Mouse (Mus musculus) myocyte (in vitro differentiated cells): ENCODE results near the gene Rabac1. TPM values are rescaled to one million over a fixed set of nuclear protein-coding genes. Genes with fewer than 3 reads are reported as not detected.

ENCODE experiments used
- H3K27me3 ChIP-seq: one replicate; pipeline ENCODE4 v1.6.1; 2011; ENCODE audit not compliant: control insufficient read depth, insufficient read depth, insufficient read length
- H3K36me3 ChIP-seq: one replicate; pipeline ENCODE4 v1.6.1; 2011; ENCODE audit not compliant: control insufficient read depth, insufficient read depth
- H3K4me2 ChIP-seq: one replicate; pipeline ENCODE4 v1.6.1; 2011; ENCODE audit warnings: low read depth, control low read depth
- H3K4me3 ChIP-seq: one replicate; pipeline ENCODE4 v1.5.1; 2011; ENCODE audit warnings: mild to moderate bottlenecking, control low read depth, moderate library complexity
- H3K79me2 ChIP-seq: one replicate; pipeline ENCODE4 v1.6.1; 2011; ENCODE audit not compliant: control insufficient read depth, insufficient read depth
- H3ac ChIP-seq: one replicate; pipeline ENCODE4 v1.6.1; 2011; ENCODE audit not compliant: control insufficient read depth, insufficient read length
- CEBPB ChIP-seq: IDR thresholded peaks from 2 replicates; pipeline ENCODE4 v1.6.1; 2011; ENCODE audit warnings: mild to moderate bottlenecking, moderate library complexity; ENCODE audit not compliant: poor library complexity, insufficient read depth, severe bottlenecking
- E2F4 ChIP-seq: IDR thresholded peaks from one replicate; pipeline ENCODE4 v1.6.1; 2011; ENCODE audit warnings: mild to moderate bottlenecking, control low read depth, moderate library complexity; ENCODE audit not compliant: insufficient read depth
- MYOD1 ChIP-seq, 3 experiments: IDR thresholded peaks; one replicate each; pipeline ENCODE4 v1.6.1; 2011; ENCODE audit warnings: control low read depth in 2 of 3, low read depth in 2 of 3, mild to moderate bottlenecking in 2 of 3, moderate library complexity in 1 of 3; ENCODE audit not compliant: insufficient read length in 2 of 3, control insufficient read depth in 1 of 3
- MYOG ChIP-seq, 3 experiments: IDR thresholded peaks; one replicate each; pipeline ENCODE4 v1.6.1; 2011; ENCODE audit warnings: control low read depth in 2 of 3, low read depth in 2 of 3, mild to moderate bottlenecking in 2 of 3; ENCODE audit not compliant: insufficient read length in 2 of 3, control insufficient read depth in 1 of 3, insufficient read depth in 1 of 3
- POLR2A ChIP-seq: IDR thresholded peaks from one replicate; pipeline ENCODE4 v1.6.1; 2011; ENCODE audit warnings: low read depth, mild to moderate bottlenecking, control low read depth, moderate library complexity; ENCODE audit not compliant: insufficient read length
- POLR2AphosphoS2 ChIP-seq: IDR thresholded peaks from one replicate; pipeline ENCODE4 v1.6.1; 2011; ENCODE audit warnings: low read depth, control low read depth; ENCODE audit not compliant: insufficient read length
- REST ChIP-seq: IDR thresholded peaks from one replicate; pipeline ENCODE4 v1.6.1; 2011; ENCODE audit warnings: mild to moderate bottlenecking, control low read depth, moderate library complexity; ENCODE audit not compliant: insufficient read depth, insufficient read length
- SRF ChIP-seq: IDR thresholded peaks from one replicate; pipeline ENCODE4 v1.6.1; 2011; ENCODE audit warnings: low read depth; ENCODE audit not compliant: control insufficient read depth, insufficient read length
- TCF12 ChIP-seq: IDR thresholded peaks from one replicate; pipeline ENCODE4 v1.6.1; 2011; ENCODE audit warnings: mild to moderate bottlenecking, control low read depth; ENCODE audit not compliant: poor library complexity, insufficient read depth, severe bottlenecking
- TCF3 ChIP-seq: IDR thresholded peaks from one replicate; pipeline ENCODE4 v1.6.1; 2011; ENCODE audit warnings: low read depth, control low read depth; ENCODE audit not compliant: insufficient read length
- USF1 ChIP-seq: IDR thresholded peaks from one replicate; pipeline ENCODE4 v1.6.1; 2011; ENCODE audit warnings: low read depth, mild to moderate bottlenecking, control low read depth, moderate library complexity
- polyA plus RNA-seq: library from polyadenylated mRNA; unstranded; fragments of >200 nt; fragmentation: generic; extraction: Trizol; gene quantifications from one replicate; pipeline ENCODE4 v1.2.1, GENCODE M21; 2012; ENCODE audit warnings: missing spikeins

Gene Rabac1
- 309 TPM for polyA plus RNA-seq

DNA sequence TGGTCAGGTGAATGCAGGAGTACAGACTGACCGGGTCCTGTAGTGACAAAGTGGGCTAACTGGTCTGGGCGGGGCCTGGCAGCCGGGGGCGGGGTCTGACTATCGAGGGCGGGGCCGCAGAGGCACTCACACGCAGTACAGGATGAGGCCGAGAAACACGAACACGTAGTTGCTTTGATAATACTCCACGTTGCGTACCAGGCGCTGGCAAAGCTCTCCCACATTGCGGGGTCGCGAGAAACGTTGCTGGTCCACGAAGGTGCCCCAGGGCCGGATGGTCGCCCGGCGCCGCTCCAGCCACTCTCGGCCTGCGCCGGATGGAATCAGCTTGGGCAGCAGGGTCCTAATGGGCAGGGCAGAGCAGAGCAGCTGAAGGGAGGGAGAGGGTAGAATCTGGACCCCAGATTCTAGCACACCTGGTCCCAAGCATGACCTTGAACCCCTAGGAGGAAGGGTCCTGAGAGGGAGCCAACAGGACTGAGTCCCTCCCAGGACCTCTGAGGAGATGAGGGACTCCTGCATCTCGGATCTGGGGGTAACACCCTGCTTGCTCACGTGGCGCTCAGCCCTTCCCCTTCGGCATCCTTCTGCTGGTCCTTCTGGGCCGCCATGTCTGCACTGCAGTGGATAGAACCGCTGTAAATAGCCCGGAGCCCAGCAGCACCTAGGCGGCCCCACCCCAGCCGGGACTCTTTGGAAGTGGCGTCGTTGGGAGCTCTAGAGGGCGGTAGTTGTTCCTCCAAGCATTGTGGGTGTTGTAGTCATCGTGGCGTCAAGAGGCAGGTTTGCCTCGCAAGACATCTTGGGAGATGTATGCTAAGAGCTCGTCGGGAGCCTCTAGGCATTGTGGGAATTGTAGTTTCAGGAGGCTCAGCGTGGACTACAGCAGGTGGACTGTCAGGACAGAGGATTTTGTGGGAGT lies at the start of gene Rabac1:
Gene Rabac1, minus strand, starts transcription at position 783 of the 922 bp plus-strand sequence.
- Histone ChIP-seq H3ac (peak within 1 kb of the TSS; percentile 2), H3K27me3 (no peaks in the 10 kb centered on the region), H3K79me2 (no peaks in the 10 kb centered on the region)

DNA sequence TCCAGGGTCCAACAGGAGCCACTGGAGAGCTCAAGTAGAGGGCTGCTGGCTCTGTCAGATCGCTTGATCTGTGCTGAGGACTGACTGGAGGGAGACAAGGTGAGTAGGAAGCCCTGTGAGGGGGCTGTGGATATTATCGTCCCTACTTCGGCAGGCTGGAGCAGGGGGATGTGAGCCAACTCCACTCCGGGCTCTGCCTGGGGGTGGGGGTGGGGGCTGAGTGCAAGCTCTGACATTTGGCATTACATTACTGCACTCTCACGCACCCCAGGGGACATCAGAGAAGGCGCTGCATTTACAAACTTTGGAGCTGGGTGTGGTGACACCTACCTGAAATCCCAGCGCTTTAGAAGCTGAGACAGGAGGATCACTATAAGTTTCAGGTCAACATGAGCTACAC lies 39.0 kb upstream of the Rabac1 start:
- no peaks in the 10 kb centered on the region for H3K36me3 ChIP-seq
- no peak overlapping the region for H3ac ChIP-seq
- H3K79me2 ChIP-seq, result no peaks in the 10 kb centered on the region
- no peak overlapping the region for H3K4me2 ChIP-seq
- no peak for TF ChIP-seq TCF12
- TF ChIP-seq E2F4, result no peak
- no peak overlapping the region for H3K4me3 ChIP-seq
- H3K27me3 ChIP-seq, result peaks cover 7% of the 10 kb centered on the region

More for the DNA sequence above, at the start of gene Rabac1:
- no peaks in the 10 kb centered on the region for H3K36me3 ChIP-seq
- TF ChIP-seq TCF3, result no peak
- TF ChIP-seq USF1, result peak; percentile 1
- TF ChIP-seq POLR2AphosphoS2, result peak; percentile 75
- TF ChIP-seq POLR2A, result peak; percentile 79
- TF ChIP-seq CEBPB, result no peak
- H3K4me3 ChIP-seq, result peak within 1 kb of the TSS; percentile 64
- peak within 1 kb of the TSS; percentile 92 for H3K4me2 ChIP-seq

DNA sequence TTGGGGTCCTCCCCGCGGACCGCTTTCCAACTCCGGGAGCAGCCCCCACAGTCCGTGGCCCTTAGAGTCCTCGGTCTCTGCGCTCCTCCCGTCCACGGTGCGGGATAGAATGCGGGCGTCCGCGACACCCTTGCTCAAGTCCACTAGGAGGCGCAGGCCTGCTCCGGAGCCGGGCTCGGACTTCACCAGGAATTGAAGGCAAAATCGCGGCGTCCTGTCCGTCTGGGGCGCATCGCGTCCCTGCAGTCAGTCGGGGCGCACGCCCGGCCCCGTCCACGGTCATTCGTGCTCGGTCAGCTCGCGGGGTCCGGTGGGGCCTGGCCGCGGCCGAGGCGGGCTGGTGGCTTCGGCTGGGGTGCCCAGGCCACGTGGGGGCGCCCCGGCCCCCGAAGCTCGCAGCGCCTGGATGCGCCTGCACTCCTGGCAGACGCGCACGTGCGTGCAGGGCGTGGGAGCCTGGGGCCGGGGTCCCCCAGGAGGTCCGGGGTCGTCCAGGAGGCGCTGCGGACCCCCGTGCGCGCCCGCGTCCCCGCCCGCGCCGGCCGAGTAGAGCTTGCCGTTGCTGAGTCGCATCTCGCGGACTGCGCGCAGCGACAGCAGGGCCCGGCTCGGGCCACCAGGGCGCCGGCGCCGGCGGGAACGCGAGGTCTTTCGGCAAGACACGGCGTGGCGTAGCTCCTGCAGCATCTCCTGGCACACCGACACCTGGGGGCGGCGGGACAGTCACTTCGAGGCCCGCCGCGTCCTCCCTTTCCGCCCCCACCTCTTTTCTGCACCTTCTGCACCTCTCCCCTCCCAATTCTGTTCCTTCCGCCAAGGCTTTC lies 37.7 kb upstream of the Rabac1 start:
- Histone ChIP-seq H3K4me2 (no peak overlapping the region), H3K36me3 (no peaks in the 10 kb centered on the region), H3K27me3 (peaks cover 14% of the 10 kb centered on the region), H3ac (no peak overlapping the region), H3K79me2 (no peaks in the 10 kb centered on the region), H3K4me3 (no peak overlapping the region)
- no peak for TF ChIP-seq TCF3
- no peak for TF ChIP-seq MYOD1 (IDR thresholded peaks at IDR 0.05; ENCODE audit: control insufficient read depth in 1 of 3, insufficient read length in 2 of 3, low read depth in 2 of 3)
- no peak for TF ChIP-seq SRF
- TF ChIP-seq USF1, result no peak
- TF ChIP-seq POLR2AphosphoS2, result no peak
- no peak for TF ChIP-seq POLR2A

DNA sequence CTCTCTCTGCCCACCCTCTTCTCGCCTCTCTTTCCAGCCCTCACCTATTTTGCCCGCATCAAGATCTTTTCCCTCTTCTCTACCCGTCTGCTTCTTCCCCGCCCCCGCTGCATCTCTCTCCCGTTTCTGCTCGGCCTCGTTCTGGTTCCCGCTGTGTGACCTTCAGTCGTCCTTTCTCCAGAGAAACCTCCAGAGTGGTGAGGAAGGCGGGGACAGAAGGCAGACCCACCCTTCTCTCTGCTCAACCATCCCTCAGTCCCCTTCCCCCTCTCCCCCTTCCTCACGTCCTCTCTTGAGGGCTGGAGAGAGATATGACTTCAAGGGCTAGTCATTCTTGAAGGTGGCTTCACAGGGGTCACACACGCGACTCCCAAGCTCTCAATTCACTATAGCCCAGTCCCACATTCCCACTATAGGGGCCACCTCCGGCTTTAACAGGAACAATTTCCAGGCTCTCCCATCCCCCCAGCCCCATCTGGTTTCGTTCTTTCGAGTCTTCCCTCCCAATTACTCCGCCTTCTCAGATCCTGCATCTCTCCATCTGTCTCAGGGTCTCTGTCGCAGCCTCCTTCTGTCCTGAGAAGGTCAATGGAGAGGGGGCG lies 36.6 kb upstream of the Rabac1 start:
- Histone ChIP-seq H3K79me2 (no peaks in the 10 kb centered on the region), H3K36me3 (no peaks in the 10 kb centered on the region), H3K4me3 (no peak overlapping the region), H3ac (no peak overlapping the region), H3K27me3 (peaks cover 18% of the 10 kb centered on the region), H3K4me2 (no peak overlapping the region)
- TF ChIP-seq MYOG (IDR thresholded peaks at IDR 0.05; ENCODE audit: control insufficient read depth in 1 of 3, insufficient read depth in 1 of 3, insufficient read length in 2 of 3, low read depth in 2 of 3) (no peak), TCF3 (no peak), TCF12 (no peak), E2F4 (no peak)

DNA sequence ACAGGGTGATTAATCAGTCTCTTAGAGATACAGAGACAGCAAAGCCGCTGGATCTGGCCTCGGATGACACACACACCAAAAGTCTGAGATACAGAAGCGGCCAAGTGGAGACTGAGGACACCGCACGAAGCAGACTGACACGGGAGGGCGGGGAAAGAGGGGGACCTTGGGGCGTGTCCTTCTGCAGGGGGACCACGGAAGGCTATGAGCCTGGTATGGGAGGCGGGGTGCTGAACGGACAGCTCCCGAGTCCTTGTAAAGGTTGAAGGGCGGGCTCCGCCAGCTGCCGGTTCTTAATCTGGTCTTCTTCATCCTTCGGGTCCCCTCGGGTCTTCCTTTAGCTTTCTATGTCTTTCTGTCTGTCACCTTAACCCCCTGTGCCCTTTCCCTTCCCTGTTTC lies 36.1 kb upstream of the Rabac1 start:
- Histone ChIP-seq H3K4me3 (no peak overlapping the region), H3ac (no peak overlapping the region), H3K79me2 (no peaks in the 10 kb centered on the region), H3K27me3 (peaks cover 22% of the 10 kb centered on the region), H3K4me2 (no peak overlapping the region), H3K36me3 (no peaks in the 10 kb centered on the region)
- TF ChIP-seq REST (peak; percentile 85), SRF (no peak)
